Mouse (Mus musculus) kidney, adult 2 months (tissue): Measurements from ENCODE around the gene Rpgrip1l. TPM values are rescaled to one million over a fixed set of nuclear protein-coding genes. Genes with fewer than 3 reads are reported as not detected.
A peak's percentile ranks its signal among the peaks of the same experiment; 100 is the strongest.

Experiments
- DNase-seq: peaks from one replicate; pipeline ENCODE4 v3.0.0; 2021
- H3K27ac ChIP-seq: fragments of 200-500 bp; 2 replicates; pipeline ENCODE4 v1.5.1; 2012; ENCODE audit warnings: low read depth, low read length, control low read depth, inconsistent platforms; ENCODE audit not compliant: insufficient read depth
- H3K27me3 ChIP-seq: fragments of 200-500 bp; replicated peaks from 2 replicates; pipeline ENCODE4 v1.6.1; 2012; ENCODE audit warnings: mild to moderate bottlenecking, moderate library complexity, low read length, inconsistent platforms; ENCODE audit not compliant: control insufficient read depth, insufficient read depth
- H3K36me3 ChIP-seq: fragments of 200-500 bp; 2 replicates; pipeline ENCODE4 v1.6.1; 2012; ENCODE audit warnings: mild to moderate bottlenecking, moderate library complexity, low read length, inconsistent platforms; ENCODE audit not compliant: control insufficient read depth, insufficient read depth
- H3K4me1 ChIP-seq: fragments of 200-500 bp; 2 replicates; pipeline ENCODE4 v1.6.1; 2011; ENCODE audit warnings: low read length; ENCODE audit not compliant: control insufficient read depth, insufficient read depth
- H3K4me3 ChIP-seq: fragments of 200-500 bp; 2 replicates; pipeline ENCODE4 v1.5.1; 2011; ENCODE audit warnings: mild to moderate bottlenecking, low read depth, low read length, control low read depth; ENCODE audit not compliant: insufficient read depth
- CTCF ChIP-seq: fragments of 200-500 bp; conservative IDR thresholded peaks from 2 replicates; pipeline ENCODE4 v1.5.1; 2011; ENCODE audit warnings: low read depth, mild to moderate bottlenecking, control low read depth, low read length, moderate library complexity, mixed read lengths; ENCODE audit not compliant: insufficient read depth, insufficient read length
- POLR2A ChIP-seq: fragments of 200-500 bp; IDR thresholded peaks from one replicate; pipeline ENCODE4 v1.6.1; 2011; ENCODE audit warnings: low read depth, low read length, control low read depth
- WGBS: fragments of 180-500 bp; shearing (Covaris S2); methylation state at CpG from one replicate; pipeline ENCODE4 v1.1.7; 2018; 5-methylcytosine and 5-hydroxymethylcytosine counted together
- polyA plus RNA-seq: library from polyadenylated mRNA; depleted of rRNA; stranded (reverse); fragments of >200 nt; gene quantifications from 2 replicates; pipeline ENCODE4 v1.2.3, GENCODE M21; 2012

Rpgrip1l gene
- polyA plus RNA-seq, 1 experiment: 1.6 TPM

DNA sequence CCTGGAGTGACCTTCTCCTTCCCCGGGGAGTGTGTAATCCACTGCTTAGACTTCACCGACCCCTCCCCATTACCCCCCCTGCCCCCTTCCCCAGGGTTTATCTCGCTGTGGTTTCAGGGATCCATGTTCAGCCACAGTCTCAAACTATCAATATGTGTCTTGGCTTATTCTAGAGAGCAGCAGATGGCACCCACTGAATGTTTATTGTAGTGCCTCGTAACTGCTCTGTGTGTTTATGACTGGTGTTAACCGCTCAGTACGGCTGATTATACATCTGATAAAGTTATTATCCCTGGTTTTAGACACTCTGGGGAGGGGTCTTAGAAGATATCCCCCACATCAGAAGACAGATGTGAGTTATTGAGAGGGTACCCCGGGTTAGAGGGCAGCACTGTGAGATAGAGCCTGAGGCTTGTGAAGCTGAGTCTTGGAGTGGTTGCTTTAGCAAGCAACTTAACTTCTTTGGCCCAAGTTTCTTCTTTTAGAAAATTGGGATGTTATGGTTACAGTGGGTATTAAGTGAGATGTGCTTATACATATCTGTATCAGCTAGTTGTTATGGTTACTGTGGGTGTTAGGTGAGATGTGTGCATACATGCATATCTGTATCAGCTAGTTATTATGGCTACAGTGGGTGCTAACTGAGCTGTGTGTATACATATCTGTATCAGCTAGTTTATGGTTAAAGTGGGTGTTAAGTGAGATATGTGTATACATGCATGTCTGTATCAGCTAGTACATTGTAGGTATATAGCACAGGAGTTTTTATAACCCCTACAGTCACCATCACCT lies 6.1 kb upstream of the Rpgrip1l start:
- Histone ChIP-seq H3K4me1 (0 out of 2 replicates have a peak, but pooled peaks cover 2% of the 10 kb centered on the region), H3K27me3 (no peaks in the 10 kb centered on the region), H3K4me3 (no peak overlapping the region), H3K36me3 (no peaks in the 10 kb centered on the region), H3K27ac (no peak overlapping the region)
- TF ChIP-seq CTCF (no peak), POLR2A (no peak)
- WGBS: 96% methylated on average over 7 of the region's 7 CpGs
- DNase-seq: no peak

DNA sequence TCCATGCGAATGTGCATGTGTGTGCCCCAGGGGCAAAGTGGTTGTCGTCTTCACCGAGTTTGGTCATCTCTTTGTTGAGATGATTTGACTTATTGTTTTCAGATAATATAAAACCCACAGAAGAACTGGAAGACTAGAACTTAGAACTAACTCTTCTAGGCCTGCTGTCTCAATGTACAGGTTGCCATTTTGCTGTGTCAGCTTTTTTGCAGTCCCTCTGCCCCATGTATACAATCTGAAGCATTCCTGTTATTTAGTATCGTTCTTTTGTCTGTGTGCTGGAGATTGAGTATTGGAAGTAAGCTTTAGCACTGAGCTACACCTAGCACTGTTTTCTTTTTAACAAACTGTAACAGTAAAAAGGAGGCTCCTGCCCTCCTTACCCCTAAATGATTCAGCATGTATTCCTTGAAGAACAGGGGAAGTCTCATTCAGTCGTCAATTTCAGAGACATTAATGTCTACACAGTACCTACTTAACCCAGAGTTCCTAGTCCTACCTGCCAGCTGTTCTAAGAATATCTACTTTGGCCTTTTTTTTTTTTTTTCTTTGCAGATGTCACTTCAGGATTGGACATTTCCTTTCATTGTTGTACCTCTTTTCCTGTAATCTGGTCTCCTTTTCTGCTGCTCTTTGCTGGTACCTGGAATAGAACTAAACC lies 4.6 kb upstream of the Rpgrip1l start:
- Histone ChIP-seq H3K27me3 (no peaks in the 10 kb centered on the region), H3K36me3 (no peaks in the 10 kb centered on the region), H3K4me1 (peaks cover 2% of the 10 kb centered on the region; the same call in 1 of the 2 replicates), H3K27ac (no peak overlapping the region), H3K4me3 (no peak overlapping the region)
- 89% methylated on average over 5 of the region's 5 CpGs for WGBS
- no peak for DNase-seq
- TF ChIP-seq POLR2A (no peak), CTCF (no peak)

DNA sequence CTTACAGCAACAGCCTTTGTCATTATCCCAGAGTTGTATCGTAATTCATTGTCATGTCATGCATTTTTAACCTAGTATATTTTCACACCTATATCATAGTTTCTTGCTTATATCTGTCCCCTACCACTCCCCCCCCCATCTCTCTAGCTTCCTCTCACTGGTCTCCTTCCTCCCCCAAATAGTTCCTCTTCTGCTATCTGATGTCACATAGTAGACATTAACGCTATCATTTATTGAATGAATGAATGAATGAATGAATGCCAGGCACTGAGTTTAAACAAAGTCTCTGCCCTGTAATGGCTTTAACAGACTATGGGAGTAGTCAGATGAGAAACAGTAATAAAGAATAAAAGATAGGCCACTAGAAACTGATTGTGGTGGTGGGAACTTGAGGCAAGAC lies 720 bp downstream of the Rpgrip1l start:
- no peak overlapping the region for H3K4me3 ChIP-seq
- H3K27ac ChIP-seq: no peak overlapping the region
- H3K27me3 ChIP-seq: no peaks in the 10 kb centered on the region
- no peaks in the 10 kb centered on the region for H3K36me3 ChIP-seq
- peaks cover 2% of the 10 kb centered on the region; the same call in 1 of the 2 replicates for H3K4me1 ChIP-seq
- WGBS: 70% methylated on average over 2 of the region's 2 CpGs
- no peak for TF ChIP-seq CTCF
- TF ChIP-seq POLR2A: no peak
- no peak for DNase-seq

DNA sequence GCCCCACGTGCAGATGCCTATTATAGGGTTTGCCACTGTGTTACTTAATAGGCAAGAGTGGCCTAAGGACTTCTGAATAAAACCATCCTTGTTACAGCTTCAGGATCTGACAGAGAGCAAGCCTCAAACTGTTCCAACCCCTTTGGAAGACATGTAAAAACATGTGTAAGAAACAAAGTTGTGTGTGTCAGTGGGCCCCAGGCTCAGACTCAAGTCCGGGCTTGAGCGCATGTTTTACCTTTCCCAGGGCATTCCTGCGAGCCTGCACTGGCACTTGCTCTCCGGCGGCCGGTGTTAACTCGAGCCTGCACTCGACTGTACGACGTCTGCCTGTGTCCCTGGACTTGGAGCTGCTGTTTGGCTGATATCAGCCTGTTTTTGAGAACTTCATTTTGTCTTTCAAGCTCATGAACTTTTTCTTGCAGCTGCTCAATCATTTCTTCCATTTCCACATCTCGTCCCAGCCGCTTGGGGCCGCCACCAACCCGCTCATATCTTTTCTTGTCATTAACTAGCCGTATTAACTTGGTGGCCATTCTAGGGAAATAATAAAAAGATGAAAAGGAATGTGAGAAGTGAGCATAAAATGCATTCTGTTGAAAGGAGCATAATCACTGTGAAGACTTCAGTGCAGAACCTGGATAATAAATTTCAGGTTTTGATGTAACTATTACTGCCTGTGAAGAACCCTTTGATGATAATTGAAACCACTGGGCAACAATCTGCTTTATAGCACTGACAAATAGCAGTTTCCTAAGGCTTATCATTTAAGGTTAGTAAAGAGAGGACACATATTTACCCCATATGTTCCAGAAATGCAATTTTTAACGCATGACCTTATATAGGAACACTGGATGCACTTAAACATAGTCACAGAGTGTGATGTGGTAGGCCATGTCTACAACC lies 8.3 kb downstream of the Rpgrip1l start:
- no peak for TF ChIP-seq POLR2A
- TF ChIP-seq CTCF: peak; percentile 13; the same call in 1 of the 2 replicates
- 85% methylated on average over 17 of the region's 17 CpGs for WGBS

DNA sequence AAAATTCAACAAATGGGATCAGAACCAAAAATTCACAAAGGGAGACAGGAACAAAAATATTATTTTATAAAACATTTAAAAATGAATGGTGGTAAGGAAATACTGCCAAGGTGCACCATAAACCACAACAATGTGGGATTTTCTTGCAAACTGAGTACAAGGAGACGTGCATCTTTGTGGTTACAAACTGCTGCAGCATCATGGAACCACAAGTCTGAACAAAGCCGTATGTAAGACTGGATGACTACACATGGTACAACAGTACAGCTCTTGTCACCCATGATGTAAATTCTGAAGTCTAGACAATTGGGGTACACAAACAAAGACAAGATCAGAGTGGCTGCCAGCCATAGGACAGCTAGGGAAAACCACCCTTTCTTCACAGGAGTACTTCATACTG lies 14.4 kb downstream of the Rpgrip1l start:
- no peaks in the 10 kb centered on the region; the same call in 1 of the 2 replicates for H3K36me3 ChIP-seq

More for the DNA sequence above, 8.3 kb downstream of the Rpgrip1l start:
- H3K4me3 ChIP-seq: no peak overlapping the region
- H3K36me3 ChIP-seq: peaks cover 5% of the 10 kb centered on the region; the same call in 1 of the 2 replicates
- no peak for DNase-seq
- no peak overlapping the region for H3K27ac ChIP-seq
- no peaks in the 10 kb centered on the region for H3K27me3 ChIP-seq
- H3K4me1 ChIP-seq: no peaks in the 10 kb centered on the region

DNA sequence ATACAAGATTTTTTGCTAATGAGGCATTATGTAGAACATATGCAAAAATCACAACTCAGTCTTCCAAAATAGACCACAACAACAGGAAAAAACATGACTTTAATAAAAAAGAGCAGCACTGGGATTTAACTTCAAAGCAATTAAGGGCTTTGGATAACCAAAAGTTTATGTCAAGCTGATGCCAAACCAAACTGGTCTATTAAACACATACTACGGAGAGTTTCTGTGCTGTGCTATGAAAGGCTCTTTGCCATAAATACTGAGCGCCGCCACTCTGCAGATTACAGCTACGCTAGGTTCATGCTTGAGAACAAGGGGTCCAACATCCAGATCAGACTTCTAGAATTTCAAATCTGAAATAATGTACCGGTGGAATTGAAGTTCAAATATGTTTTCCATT lies 17.3 kb downstream of the Rpgrip1l start:
- H3K27ac ChIP-seq: no peak overlapping the region
- 97% methylated on average over 5 of the region's 5 CpGs for WGBS
- TF ChIP-seq CTCF (no peak), POLR2A (no peak)
- no peak for DNase-seq
- H3K27me3 ChIP-seq: no peaks in the 10 kb centered on the region
- no peaks in the 10 kb centered on the region for H3K4me1 ChIP-seq
- no peak overlapping the region for H3K4me3 ChIP-seq
- H3K36me3 ChIP-seq: no peaks in the 10 kb centered on the region; the same call in 1 of the 2 replicates

More for the DNA sequence above, 14.4 kb downstream of the Rpgrip1l start:
- WGBS: 96% methylated on average over 2 of the region's 2 CpGs
- TF ChIP-seq CTCF (no peak), POLR2A (no peak)
- Histone ChIP-seq H3K27me3 (no peaks in the 10 kb centered on the region), H3K27ac (no peak overlapping the region), H3K4me3 (no peak overlapping the region), H3K4me1 (no peaks in the 10 kb centered on the region)
- DNase-seq: no peak
